Mouse (Mus musculus) midbrain, embryonic 10.5 days (tissue): ENCODE results near the gene Vwa5b1. TPM values are rescaled to one million over a fixed set of nuclear protein-coding genes. Genes with fewer than 3 reads are reported as not detected.

Experiments
- DNase-seq: peaks from one replicate; pipeline ENCODE4 v3.0.0-alpha.2; 2017; ENCODE audit warnings: low spot score
- H3K27ac ChIP-seq: fragments of 300-500 bp; sonication (generic); replicated peaks from 2 replicates; pipeline ENCODE4 v1.5.1; 2016; ENCODE audit warnings: mild to moderate bottlenecking
- H3K27me3 ChIP-seq: fragments of 300-500 bp; sonication (generic); 2 replicates; pipeline ENCODE4 v1.6.1; 2016; ENCODE audit warnings: low read depth, mild to moderate bottlenecking; ENCODE audit not compliant: poor library complexity, severe bottlenecking
- H3K36me3 ChIP-seq: fragments of 300-500 bp; sonication (generic); 2 replicates; pipeline ENCODE4 v1.6.1; 2016; ENCODE audit warnings: mild to moderate bottlenecking, moderate library complexity
- H3K4me1 ChIP-seq: fragments of 300-500 bp; sonication (generic); 2 replicates; pipeline ENCODE4 v1.6.1; 2016
- H3K4me3 ChIP-seq: fragments of 300-500 bp; sonication (generic); 2 replicates; pipeline ENCODE4 v1.5.1; 2016; ENCODE audit warnings: mild to moderate bottlenecking, moderate library complexity
- H3K9me3 ChIP-seq: fragments of 300-500 bp; sonication (generic); replicated peaks from 2 replicates; pipeline ENCODE4 v1.6.1; 2016; ENCODE audit warnings: mild to moderate bottlenecking
- whole genome bisulfite sequencing: fragments of 180-500 bp; shearing (Covaris S2); methylation state at CpG from one replicate; pipeline ENCODE4 v1.1.7; 2016; 5-methylcytosine and 5-hydroxymethylcytosine counted together
- polyA plus RNA-seq: library from polyadenylated mRNA; unstranded; fragments of >200 nt; fragmentation: Nextera tagmentation; extraction: Ambion mirVana; gene quantifications from 2 replicates; pipeline ENCODE4 v1.2.1, GENCODE M21; 2016

Gene Vwa5b1
- 0.33 and 0.46 TPM in 2 replicates for polyA plus RNA-seq

DNA sequence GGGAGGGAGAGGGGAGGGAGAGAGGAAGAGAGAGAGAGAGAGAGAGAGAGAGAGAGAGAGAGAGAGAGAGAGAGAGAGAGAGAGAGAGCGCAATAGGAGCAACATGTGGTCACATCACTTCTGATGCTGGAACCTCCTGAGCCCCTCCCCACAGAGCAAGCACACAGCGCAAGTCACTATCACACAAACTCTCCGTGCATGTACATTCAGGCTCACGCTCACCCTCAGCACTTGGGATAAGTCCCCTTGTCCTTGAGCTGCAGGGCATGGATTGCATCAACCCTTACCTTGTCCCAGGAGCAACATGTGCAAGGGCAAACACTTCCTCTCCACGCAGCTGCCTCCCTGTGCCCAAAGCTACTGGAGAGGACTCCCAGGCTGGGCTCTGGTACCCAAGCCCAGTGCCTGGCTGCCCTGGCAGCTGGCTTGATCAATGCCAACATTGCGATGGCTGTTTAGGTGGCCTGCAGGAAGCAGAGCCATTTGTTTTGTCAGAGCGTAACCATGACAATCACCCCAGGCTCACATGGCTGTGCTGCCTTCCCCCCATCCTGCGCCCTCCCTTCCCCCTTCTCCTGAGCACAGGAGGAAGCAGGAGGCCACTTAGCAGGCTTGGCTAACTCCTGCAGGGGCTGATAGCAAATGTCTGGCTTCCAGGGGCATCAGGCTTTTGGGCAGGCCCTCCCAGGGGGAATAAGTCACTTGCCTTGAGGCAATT lies at the start of gene Vwa5b1:
Vwa5b1 (minus strand) TSS at position 457 of the 718 bp plus-strand sequence.
- H3K4me3 ChIP-seq: peak within 1 kb of the TSS; percentile 3; the same call in 1 of the 2 replicates
- 29% methylated on average over 8 of the region's 8 CpGs for WGBS
- H3K4me1 ChIP-seq: peaks cover 21% of the 10 kb centered on the region
- H3K27me3 ChIP-seq: no peaks in the 10 kb centered on the region
- DNase-seq: peak; percentile 57
- H3K27ac ChIP-seq: peak within 1 kb of the TSS; percentile 57
- no peaks in the 10 kb centered on the region for H3K36me3 ChIP-seq
- 0 out of 2 replicates have a peak, but pooled peaks cover 5% of the 10 kb centered on the region for H3K9me3 ChIP-seq

DNA sequence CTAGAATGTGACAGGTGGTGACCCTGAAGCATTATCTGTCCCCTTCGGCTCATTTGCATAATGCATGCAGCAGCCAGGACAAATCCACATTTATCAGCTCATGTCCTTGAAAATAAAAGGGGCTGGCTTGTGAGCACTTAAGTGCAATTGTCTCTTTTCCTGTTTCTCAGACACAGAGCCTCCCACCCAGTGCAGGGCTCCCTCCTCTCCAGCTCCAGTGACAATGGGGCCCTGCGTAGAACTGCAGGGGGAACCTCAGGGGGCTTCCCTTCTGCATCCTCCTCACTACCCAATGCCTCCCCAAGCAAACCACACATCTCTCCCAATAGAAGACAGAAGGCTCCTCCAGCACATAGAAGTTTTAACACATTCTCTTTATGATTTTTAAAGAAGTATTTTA lies 47.1 kb upstream of the Vwa5b1 start:
- H3K27ac ChIP-seq: peak overlapping the region; percentile 69
- H3K9me3 ChIP-seq: no peaks in the 10 kb centered on the region
- no peaks in the 10 kb centered on the region for H3K36me3 ChIP-seq
- no peak for DNase-seq
- WGBS: 54% methylated on average over 2 of the region's 2 CpGs
- no peak overlapping the region for H3K4me3 ChIP-seq
- peaks cover 44% of the 10 kb centered on the region for H3K27me3 ChIP-seq
- H3K4me1 ChIP-seq: peaks cover 28% of the 10 kb centered on the region

DNA sequence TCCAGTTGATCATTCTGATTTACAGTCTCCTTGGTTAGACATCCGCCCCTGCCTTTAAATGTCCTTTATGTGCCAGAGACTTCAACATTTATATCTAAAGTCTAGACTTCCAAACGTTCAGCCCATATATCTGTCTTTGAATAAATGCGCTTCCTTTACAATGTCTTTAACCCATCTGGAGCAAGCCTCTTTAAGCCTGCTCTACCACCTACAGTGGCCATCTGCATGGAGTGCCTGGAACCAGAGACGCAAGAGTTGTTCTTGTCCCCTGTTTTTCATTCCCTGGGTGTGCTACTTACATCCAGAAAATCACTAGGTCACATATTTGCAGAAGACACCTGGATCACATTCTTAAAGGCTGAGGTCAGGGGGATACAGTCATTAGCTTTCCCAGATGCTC lies 44.4 kb upstream of the Vwa5b1 start:
- 77% methylated on average over 4 of the region's 4 CpGs for WGBS
- Histone ChIP-seq H3K36me3 (no peaks in the 10 kb centered on the region), H3K27me3 (peaks cover 48% of the 10 kb centered on the region), H3K9me3 (no peaks in the 10 kb centered on the region), H3K27ac (no peak overlapping the region), H3K4me1 (peaks cover 35% of the 10 kb centered on the region), H3K4me3 (no peak overlapping the region)
- DNase-seq: no peak

DNA sequence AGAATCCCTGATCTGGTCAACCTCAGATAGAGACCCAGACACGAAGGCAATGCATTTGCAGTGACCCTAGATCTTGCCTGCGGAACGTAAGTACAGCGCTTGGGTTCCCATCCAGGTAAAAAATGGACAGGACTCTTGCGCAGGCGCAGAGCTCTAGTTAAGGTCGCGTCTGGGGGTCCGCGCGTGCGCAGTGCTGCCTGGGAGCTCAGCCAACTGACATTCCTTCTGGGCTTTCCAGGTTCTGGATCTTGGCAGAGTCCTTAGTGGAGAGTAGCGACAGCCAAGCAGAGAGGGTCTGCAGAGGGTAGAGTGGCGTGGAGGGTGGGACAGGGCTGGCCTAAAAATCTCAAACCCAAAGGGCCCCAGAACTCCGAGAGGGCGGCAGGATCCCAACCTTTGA lies 41.9 kb upstream of the Vwa5b1 start:
- H3K27me3 ChIP-seq: peaks cover 39% of the 10 kb centered on the region
- H3K4me1 ChIP-seq: peaks cover 18% of the 10 kb centered on the region
- peak; percentile 52 for DNase-seq
- H3K9me3 ChIP-seq: no peaks in the 10 kb centered on the region
- no peaks in the 10 kb centered on the region for H3K36me3 ChIP-seq
- peak overlapping the region; percentile 49; the same call in 1 of the 2 replicates for H3K27ac ChIP-seq
- peak overlapping the region; percentile 41 for H3K4me3 ChIP-seq
- WGBS: 22% methylated on average over 16 of the region's 16 CpGs

DNA sequence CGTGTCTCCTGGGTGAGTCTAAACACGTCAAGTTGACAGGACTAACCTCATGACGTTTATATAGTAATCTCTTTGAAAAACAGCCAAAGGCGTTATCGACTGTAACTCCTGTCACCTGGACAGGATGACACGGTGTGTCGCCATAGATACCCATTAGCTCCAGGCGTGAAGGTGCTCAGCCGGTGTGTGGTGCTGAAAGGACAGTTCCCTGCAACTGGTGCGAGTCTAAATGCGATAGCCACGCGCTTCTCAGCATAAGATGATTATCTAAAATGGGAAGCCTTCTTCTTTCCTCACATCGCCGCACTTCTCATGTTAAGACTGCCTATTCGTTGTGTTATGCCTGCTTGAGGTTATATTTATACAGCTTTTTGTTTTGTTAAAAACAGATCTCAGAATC lies 40.8 kb upstream of the Vwa5b1 start:
- Histone ChIP-seq H3K9me3 (no peaks in the 10 kb centered on the region), H3K4me3 (no peak overlapping the region), H3K27me3 (peaks cover 39% of the 10 kb centered on the region), H3K4me1 (peaks cover 23% of the 10 kb centered on the region), H3K36me3 (no peaks in the 10 kb centered on the region), H3K27ac (no peak overlapping the region)
- WGBS: 20% methylated on average over 16 of the region's 16 CpGs
- DNase-seq: no peak

DNA sequence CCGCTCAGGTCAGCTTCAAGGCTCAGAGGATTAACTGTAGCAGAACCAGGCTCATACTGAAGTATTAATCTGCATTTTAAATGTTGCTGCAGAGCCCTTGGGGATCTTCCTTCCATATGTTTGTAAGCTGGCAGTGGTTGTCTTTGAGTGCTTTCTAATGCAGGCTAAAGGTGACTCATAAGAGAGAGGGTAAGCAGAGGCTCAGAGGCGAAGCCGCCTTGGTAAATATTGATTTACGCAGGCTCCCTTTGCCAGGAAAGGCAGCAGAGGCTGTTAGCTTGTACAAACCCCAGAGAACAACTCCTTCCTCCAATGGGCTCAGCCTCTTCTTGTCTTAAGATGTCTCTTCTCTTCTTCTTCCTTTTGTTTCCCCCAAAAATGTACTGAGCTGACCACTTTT lies 36.5 kb upstream of the Vwa5b1 start:
- Histone ChIP-seq H3K4me3 (no peak overlapping the region), H3K27me3 (peaks cover 21% of the 10 kb centered on the region), H3K36me3 (no peaks in the 10 kb centered on the region), H3K27ac (no peak overlapping the region), H3K4me1 (peaks cover 27% of the 10 kb centered on the region), H3K9me3 (no peaks in the 10 kb centered on the region)
- 67% methylated on average over 4 of the region's 4 CpGs for WGBS
- no peak for DNase-seq

DNA sequence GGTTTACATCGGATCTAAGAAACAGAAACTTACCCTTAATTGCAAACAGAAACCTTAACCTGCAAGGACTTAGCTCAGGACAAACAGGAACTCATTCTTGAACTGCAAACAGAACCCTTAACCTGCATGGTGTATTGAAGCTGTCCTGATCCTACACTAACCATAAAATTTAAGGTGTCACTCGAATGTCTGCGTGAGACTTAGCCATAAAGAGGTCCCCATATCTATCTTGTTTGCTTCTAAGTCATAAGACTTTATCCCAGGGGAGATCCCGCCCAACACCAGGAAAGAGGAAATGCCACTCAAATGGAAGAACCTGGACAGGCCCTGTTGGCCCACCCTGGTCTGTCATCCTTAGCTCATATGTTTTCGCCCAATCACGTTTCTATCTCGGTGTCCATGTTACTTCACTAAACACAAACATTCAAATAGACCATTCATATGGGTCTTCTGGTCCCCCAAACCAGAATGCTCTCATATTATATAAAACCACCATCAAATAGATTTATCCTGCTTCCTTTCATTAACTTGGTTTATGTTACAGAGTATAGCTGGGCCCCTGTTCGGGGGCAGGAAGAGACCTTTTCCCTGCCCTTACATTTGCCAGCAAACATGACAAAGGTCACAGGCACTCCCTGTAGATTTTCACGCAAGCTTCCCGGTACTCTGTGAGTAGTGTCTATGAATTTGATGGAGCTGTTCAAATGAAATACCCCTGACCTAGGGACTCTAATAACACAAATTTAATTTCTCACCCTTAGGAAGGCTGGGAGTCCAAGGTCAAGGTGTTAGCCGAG lies 34.6 kb upstream of the Vwa5b1 start:
- no peak overlapping the region for H3K27ac ChIP-seq
- no peaks in the 10 kb centered on the region for H3K9me3 ChIP-seq
- no peak for DNase-seq
- no peak overlapping the region for H3K4me3 ChIP-seq
- H3K27me3 ChIP-seq: peaks cover 9% of the 10 kb centered on the region
- H3K36me3 ChIP-seq: no peaks in the 10 kb centered on the region
- H3K4me1 ChIP-seq: peaks cover 25% of the 10 kb centered on the region
- WGBS: 87% methylated on average over 11 of the region's 11 CpGs

DNA sequence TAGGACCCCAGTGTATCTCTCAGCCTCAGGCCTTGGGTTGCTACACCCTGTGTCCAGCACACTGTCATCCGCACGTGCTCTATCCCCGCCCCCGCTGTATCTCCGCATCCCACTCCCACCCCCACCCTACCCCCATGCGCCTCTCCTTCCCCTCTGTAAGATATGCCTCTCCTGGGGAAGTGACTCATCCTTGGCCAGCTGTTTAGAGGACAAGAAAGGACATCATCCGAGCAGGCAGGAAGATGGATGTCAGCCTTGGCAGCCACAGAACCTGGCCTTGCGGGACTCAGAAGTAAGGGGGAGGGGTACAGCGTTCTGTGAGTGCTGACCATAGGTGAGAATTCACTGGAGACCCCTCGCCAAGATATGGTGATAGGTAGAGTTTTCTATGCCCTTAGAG lies 30.8 kb upstream of the Vwa5b1 start:
- no peaks in the 10 kb centered on the region for H3K9me3 ChIP-seq
- 86% methylated on average over 10 of the region's 10 CpGs for WGBS
- 0 out of 2 replicates have a peak, but pooled peaks cover 4% of the 10 kb centered on the region for H3K27me3 ChIP-seq
- H3K36me3 ChIP-seq: no peaks in the 10 kb centered on the region
- no peak for DNase-seq
- no peak overlapping the region for H3K4me3 ChIP-seq
- no peak overlapping the region for H3K27ac ChIP-seq
- H3K4me1 ChIP-seq: peaks cover 15% of the 10 kb centered on the region

DNA sequence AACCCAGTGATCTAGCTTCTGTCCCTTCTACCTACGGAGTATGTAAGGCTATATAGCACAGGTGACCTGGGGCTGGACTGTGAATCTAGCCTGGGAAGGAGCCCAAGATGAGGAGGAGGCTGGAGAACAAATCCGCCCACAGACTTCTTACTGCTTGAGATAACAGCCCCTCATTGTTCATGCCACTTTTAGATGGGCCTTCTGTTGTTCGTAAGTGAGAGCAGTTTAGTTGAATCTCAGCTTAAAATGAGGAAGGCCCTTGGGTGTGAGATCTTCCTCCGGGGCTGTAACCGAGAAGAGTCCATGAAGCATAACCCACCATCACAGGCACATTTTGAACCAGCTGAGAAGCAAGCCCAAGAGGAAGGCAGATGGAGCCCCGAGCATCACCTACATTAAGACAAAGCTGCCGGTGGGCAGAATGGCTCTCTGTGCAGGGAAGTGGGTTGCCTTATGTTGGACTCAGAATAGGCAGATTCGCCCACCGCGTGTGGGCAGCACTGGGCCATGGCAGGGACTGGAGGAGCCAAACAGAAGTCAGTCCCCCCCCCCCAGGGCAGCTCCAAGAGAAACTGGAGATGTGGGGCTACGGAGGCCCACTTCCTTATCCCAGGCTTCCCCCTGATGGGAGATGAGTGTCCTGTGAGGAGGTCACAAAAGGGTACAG lies 24.4 kb upstream of the Vwa5b1 start:
- Histone ChIP-seq H3K4me3 (no peak overlapping the region), H3K4me1 (0 out of 2 replicates have a peak, but pooled peaks cover 7% of the 10 kb centered on the region), H3K36me3 (no peaks in the 10 kb centered on the region), H3K9me3 (no peaks in the 10 kb centered on the region), H3K27ac (0 out of 2 replicates have a peak overlapping the region, but pooled peaks have one; percentile 23), H3K27me3 (no peaks in the 10 kb centered on the region)
- 83% methylated on average over 11 of the region's 11 CpGs for WGBS
- DNase-seq: no peak

DNA sequence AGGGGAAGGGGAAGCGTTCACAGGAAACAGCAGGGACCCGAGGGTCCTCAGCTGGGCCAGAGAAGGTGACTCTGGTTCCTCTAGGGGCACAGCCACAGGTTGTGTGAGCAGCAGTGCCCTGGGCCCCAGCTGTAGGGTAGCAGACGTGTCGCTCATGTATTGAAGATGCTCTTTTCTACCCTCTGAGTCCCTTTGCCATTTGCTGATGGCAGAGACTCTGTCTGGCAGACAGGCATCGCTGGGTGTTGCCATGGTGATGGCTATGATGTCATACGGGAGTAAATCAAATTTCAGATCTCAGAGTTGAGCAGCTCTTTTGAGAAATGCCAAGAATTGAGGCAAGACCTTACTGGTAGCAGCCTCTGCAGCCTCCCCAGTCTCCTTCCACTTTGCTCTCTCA lies 17.4 kb upstream of the Vwa5b1 start:
- Histone ChIP-seq H3K27me3 (no peaks in the 10 kb centered on the region), H3K9me3 (no peaks in the 10 kb centered on the region), H3K27ac (no peak overlapping the region; the same call in 1 of the 2 replicates), H3K4me1 (peaks cover 20% of the 10 kb centered on the region), H3K4me3 (no peak overlapping the region), H3K36me3 (no peaks in the 10 kb centered on the region)
- 56% methylated on average over 6 of the region's 6 CpGs for WGBS
- no peak for DNase-seq

DNA sequence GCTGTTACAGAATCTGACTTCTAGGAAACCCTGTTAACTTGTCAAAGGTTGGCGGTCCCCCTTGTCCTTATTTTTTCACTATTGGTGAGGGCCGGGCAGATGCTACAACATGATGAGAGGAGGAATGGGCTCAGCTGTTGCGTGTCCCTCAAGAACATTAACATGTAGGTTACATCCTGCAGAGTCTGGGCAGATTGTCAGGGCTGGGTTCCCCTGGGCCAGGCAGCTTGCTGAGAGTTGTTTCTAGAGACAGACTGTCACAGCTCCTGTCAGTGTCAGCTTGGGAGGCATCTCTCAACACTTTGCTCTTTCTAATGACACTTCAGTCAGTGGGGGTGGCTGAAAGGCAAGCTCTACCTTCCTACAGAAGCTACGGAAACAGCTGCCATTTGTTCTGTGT lies 16.2 kb upstream of the Vwa5b1 start:
- Histone ChIP-seq H3K27ac (no peak overlapping the region), H3K4me3 (no peak overlapping the region), H3K27me3 (no peaks in the 10 kb centered on the region), H3K36me3 (no peaks in the 10 kb centered on the region), H3K4me1 (peaks cover 31% of the 10 kb centered on the region), H3K9me3 (no peaks in the 10 kb centered on the region)
- DNase-seq: no peak
- 95% methylated on average over 4 of the region's 4 CpGs for WGBS

DNA sequence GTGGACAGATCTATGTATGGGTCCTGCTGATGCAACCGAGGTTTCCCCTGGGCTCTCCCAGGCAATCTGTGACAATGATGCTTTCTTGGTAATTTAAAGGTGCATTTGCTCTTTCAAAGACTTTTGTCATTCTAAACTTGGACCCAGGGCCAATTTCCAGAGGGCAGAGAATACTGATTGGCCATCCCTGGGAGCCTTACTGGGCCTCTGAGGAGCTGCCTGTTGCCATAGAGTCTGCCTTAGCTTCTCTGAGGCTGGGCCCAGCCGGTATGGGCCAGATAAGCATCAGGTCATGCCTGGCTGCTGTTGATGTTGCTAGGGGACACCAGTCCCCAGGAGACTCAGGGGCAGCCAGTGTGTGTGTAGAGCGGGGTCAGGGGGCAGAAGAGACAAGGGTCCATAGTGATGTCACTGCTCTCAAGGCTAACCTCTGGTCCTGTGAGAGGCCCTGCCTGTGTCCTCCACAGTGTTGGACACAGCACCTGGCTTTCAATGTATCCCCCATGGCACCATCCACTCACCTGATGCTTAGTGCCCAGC lies 12.5 kb upstream of the Vwa5b1 start:
- Histone ChIP-seq H3K9me3 (no peaks in the 10 kb centered on the region), H3K27ac (peak overlapping the region; percentile 59; the same call in 1 of the 2 replicates), H3K27me3 (no peaks in the 10 kb centered on the region), H3K4me1 (peaks cover 29% of the 10 kb centered on the region), H3K36me3 (no peaks in the 10 kb centered on the region), H3K4me3 (no peak overlapping the region)
- DNase-seq: peak; percentile 42
- 44% methylated on average over 3 of the region's 3 CpGs for WGBS
